Mouse (Mus musculus): Measurements from ENCODE around the gene Shisa8.

Shisa8 gene

GRCm38 (mm10) chr15:82169671-82170070, 42.9 kb downstream of the Shisa8 start:
- DNase-seq = no peak

DNA sequence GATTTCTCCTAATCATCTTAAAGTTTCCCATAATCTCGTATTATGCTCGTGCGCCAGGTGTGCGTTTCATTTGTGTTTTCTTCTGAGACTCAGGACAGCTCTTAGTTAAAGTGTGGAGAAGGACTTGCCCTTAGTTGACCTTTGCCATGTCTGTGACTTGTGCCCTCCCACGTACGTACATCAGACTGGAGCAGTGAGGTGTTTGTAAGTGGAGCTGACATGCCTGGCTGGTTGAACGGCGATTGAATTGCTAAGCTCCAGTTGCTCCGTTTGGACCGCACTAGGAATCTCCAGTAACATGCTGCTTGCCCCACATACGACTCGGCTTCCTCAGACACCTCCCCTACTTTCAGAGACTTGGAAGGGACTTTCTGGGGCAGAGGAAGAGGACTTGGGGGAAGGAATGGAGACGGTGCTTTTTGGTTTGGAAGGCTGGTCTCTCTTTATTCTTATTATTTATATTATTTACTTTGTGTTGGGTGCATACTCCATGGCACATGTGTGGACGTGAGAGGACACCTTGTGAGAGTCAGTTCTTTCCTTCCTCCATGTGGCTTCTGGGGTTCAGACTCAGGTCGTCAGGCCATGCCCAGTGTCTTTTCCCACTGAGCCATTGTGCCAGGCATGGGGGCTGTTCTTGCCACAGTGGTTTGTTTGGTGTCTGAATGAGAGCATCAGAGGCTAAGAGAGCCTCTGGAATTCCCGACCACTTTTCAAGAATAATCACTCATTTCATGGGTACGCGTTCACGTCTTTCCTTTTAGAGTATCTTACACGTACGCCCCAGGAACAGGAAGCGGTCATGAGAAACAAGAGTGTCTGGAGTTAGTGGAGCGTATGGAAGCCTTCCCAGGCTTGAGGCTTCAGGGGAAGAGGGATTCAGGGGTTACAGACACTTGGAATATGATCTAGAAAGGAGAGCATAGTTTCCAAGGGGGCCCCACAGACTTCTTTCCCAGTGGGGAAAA, 45.1 kb downstream of the Shisa8 start:
- DNase-seq = peak; percentile 45 to 70

- DNase-seq = peak; percentile 33 to 58
These were observed 46.1 kb downstream of the Shisa8 start for GRCm38 (mm10) chr15:82166240-82167100.

DNA sequence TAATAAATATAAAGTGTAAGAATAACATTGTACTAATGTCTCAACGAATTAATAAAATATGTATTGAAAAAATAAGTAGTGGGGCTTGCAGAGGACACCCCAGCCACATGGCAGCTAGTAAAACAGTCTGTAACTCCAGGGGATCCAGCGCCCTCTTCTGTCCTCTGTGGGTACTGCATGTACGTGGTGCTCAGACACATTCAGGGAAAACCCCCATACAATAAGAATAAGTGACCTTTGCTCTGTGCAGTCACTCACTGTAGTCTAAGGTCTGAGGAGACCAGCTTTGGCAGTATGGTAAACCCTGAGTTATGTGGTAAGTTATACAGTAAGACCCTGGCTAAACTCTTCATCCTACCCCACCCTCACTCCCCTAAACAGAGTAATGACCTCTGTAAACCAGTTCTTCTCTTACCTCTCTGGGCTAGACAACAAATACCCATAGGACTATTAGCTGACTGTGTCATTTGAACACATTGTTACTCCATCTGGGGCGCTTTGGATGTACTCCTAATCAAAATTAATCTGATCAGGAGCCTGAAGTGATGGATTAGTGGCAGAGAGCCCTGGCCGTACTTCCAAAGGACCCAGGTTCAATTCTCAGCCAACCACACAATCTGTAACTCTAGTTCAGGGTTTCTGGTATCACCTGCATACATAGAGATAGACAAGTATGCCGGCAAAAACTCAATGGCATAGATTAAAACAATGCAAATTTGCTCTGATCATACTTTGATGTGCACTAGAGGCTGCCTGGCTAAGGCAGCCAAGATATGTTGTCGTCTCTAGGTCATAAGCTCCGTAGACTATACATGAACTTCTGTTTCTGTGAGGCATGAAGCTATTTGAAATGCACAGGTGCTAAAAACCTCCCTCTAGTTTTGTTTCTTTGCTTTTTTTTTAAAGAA, 47.0 kb downstream of the Shisa8 start:
- DNase-seq = peak; percentile 91

GRCm38 (mm10) chr15:82164496-82164895, 48.1 kb downstream of the Shisa8 start:
- DNase-seq = no peak

DNA sequence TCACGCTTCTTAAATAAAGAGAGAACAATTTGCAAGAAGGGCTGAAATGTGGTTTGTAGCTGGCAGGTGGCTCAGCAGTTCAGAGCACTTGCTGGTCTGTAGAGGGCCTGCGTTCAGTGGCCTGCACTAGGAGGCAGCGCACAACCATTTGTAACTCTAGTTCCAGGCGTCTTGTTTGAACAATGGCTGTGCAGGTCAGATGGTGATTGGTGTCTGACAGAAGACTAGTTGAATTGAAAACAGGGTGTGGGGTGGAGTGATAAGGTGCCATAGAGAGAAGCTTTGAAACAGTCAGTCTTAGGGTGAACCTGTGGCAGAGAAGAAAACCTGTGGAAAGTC, 48.6 kb downstream of the Shisa8 start:
- DNase-seq = no peak

DNA sequence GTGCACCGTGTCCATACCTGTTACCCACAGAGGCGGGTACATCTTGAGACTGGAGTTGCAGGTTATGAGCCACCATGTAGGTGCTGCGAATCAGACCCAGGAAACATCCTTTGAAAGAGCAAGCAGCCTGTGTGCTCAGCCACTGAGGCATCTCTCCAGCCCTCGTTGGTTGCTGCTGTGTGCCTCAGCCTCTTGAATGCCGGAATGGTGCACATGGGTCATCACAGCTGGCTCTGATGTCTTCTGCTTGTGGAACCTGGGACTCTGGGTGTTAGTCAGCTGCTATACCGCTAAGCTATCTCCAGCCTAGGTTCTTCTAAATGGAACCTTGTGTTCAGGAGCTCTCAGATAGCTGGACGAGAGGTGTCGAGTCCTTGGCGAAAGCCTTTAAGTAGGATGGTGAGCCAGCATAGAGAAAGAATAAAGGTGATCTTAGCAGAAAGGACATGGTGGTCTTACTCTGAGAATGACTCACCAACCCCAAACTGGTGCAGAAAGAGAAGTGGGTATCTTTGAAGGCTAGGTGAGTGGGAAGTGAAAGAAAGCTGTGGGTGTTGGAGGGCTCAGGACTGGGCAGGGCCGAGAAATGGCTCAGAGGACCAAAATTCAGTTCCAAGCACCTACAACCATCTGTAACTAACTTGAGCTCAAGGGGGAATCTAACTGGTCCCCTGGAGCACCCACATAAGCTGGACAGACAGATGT, 49.1 kb downstream of the Shisa8 start:
- DNase-seq = no peak

DNA sequence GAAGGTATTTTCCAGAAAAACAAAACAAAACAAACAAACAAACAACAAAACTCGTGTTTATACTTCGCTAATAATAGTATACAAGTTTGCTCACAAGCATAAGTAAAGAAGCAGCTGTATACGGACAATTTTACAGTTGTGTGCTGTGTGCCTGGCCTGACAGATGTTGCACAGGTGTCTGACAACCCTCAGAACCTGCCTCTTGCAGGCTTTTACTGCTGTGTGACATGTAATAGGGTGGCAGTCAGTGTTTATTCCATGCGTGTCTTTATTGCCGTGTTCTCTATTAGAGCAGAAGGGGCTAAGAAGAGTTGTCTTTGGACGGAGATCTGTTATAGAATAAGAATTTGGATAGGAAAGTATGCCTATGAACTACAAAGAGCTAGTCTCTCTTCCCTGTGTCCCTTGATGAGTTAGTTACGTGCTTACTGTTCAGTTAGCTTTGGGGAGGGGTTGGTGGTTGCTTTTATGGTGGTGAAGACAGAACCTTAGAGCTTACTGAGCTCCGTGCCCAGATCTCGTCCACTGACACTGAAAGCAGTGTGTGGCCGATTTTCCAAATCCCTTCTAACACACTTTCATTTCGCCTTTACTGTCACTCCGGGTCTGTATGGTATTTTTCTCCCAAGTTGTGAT, 50.5 kb downstream of the Shisa8 start:
- no peak for DNase-seq

- DNase-seq = no peak
These were observed 51.6 kb downstream of the Shisa8 start for GRCm38 (mm10) chr15:82160731-82161640.

DNA sequence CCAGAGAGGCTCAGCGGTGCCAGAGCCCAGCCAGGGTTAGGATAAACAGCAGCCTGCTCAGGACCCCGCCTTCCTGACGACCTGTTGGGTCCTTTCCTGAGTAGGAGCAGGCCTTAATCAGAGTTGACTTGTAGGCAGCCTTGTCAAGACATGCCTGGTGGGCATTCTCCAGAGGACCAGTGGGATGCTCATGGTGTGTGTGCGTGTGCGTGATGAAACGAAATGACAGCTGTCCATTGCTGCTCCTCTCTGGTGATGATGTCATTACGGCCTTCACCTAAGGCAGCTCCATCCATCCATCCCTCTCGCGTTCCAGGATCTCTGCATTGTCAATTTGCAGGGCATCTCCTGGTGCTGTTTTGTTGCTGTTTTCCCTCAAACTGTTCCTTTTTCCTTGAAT, 53.1 kb downstream of the Shisa8 start:
- DNase-seq = no peak

DNA sequence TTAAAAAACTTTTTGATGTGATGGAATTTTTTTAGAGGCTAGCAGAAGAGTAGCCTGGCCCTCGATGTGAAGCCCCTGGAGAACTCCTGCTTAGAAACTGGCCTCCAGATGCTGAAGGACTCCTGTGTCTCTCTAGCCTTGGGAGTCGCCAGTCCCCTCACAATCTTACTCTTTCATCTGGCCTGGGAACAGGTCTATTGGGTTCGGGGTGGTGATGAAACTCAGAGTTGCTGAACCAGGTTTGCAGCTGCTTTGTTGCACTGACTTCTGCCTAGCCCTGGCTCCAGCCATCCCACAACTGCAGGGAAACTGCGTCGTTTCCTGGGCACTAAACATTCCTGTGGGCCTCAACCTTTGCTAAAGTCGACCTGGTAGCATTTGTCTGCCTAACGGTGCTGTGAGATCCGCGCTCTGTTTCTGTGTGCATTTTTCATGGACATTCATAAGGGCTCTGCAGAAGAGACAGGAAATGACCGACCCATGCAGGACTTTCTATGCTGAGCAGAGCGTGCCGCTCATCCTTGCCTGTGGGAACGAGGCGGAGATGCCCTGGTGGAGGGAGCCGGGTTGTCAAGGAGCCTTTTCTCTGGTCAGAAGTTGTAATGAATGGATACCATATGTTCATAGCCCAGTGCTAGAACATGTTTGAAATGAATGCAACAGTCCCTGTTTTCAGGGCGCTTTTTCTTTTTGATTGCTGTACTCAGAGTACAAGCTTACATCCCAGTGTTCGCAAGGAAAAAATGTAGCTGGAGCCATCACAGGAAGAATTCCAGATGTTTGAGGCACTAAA, 54.2 kb downstream of the Shisa8 start:
- DNase-seq = peak; percentile 25 to 50

DNA sequence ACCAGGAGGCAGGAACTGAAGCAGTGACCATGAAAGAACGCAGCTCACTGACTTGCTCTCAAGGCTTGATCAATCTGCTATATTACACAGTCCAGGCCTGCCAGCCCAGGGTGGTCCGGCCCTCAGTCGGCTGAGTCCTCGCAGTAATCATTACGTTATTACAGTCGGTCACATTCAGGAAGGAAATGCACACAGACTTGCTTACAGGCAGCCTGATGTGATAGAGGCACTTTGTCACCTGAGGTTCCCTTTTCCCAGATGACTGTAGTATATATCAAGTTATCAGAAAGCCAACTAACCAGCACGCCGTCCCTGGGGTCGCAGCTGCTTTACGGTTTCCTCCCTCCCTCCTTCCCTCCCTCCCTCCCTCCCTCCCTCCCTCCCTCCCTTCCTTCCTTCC, 55.7 kb downstream of the Shisa8 start:
- no peak for DNase-seq

- no peak for DNase-seq
These were observed 56.3 kb downstream of the Shisa8 start for GRCm38 (mm10) chr15:82156298-82156697.

Measured in kidney, postnatal 4 days (tissue).